Mouse (Mus musculus): ENCODE results near the gene Elmo1. TPM values are rescaled to one million over a fixed set of nuclear protein-coding genes. Genes with fewer than 3 reads are reported as not detected.

Gene Elmo1
- polyA plus RNA-seq, 1 experiment, result 16.1 TPM

DNA sequence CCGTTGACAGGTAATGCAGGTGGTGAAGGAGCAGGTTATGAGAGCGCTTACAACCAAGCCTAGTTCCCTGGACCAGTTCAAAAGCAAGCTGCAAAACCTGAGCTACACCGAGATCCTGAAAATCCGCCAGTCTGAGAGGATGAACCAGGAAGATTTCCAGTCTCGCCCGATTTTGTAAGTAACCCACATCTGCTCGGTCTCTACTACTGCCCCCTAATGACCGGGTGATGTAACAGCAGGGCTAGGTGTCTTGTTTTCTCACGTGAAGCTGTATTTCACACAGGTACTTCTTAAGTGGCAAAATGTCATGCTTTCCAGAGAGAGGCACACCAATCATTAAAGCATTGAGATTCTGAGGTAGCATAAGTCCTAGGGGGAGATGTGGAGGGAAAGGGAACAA is 474.0 kb downstream of the Elmo1 start:
- Histone ChIP-seq H3K4me1 (ENCODE audit: control insufficient read depth, insufficient read depth, low read length) (no peaks in the 10 kb centered on the region), H3K27me3 (ENCODE audit: control insufficient read depth, insufficient read depth, low read length, poor library complexity, severe bottlenecking) (no peaks in the 10 kb centered on the region), H3K36me3 (ENCODE audit: control insufficient read depth, insufficient read depth, low read length, poor library complexity, severe bottlenecking) (no peaks in the 10 kb centered on the region), H3K9me3 (replicated peaks; ENCODE audit: control insufficient read depth, insufficient read depth, low read length, poor library complexity, severe bottlenecking) (no peaks in the 10 kb centered on the region), H3K9ac (ENCODE audit: low read depth, poor library complexity, severe bottlenecking) (no peak overlapping the region), H3K4me3 (ENCODE audit: low read depth, low read length) (no peak overlapping the region), H3K27ac (ENCODE audit: insufficient read depth, low read length) (no peak overlapping the region)
- TF ChIP-seq CTCF (IDR thresholded peaks at IDR 0.05; ENCODE audit: low read depth, low read length) (peak; percentile 44), POLR2A (IDR thresholded peaks at IDR 0.05; ENCODE audit: insufficient read depth, low read length) (no peak)

DNA sequence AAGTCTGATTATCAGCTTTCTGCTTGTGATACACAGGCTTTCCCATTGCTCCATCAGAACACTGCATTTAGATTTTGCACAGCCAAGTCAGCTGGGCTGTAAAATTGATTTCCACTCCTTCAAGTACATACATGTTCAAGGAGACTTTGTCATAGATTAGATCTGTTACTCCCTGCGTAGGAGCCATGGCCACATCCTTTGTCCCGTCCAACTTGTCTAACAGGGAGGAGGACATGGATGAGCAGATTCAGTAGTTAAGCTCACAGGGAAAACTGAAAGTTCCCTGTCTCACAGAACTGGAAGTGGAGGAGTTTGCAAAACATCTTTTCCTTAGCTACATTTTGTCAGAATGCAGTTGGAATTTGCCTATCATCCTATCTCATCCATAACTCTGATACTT is 484.8 kb downstream of the Elmo1 start:
- Histone ChIP-seq H3K36me3 (ENCODE audit: control insufficient read depth, insufficient read depth, low read length, poor library complexity, severe bottlenecking) (no peaks in the 10 kb centered on the region), H3K9ac (ENCODE audit: low read depth, poor library complexity, severe bottlenecking) (no peak overlapping the region), H3K9me3 (replicated peaks; ENCODE audit: control insufficient read depth, insufficient read depth, low read length, poor library complexity, severe bottlenecking) (peaks cover 6% of the 10 kb centered on the region; the same call in 1 of the 2 replicates), H3K27ac (ENCODE audit: insufficient read depth, low read length) (no peak overlapping the region), H3K4me3 (ENCODE audit: low read depth, low read length) (no peak overlapping the region), H3K27me3 (ENCODE audit: control insufficient read depth, insufficient read depth, low read length, poor library complexity, severe bottlenecking) (no peaks in the 10 kb centered on the region; the same call in 1 of the 2 replicates), H3K4me1 (ENCODE audit: control insufficient read depth, insufficient read depth, low read length) (no peaks in the 10 kb centered on the region)
- TF ChIP-seq CTCF (IDR thresholded peaks at IDR 0.05; ENCODE audit: low read depth, low read length), result no peak
- no peak for TF ChIP-seq POLR2A (IDR thresholded peaks at IDR 0.05; ENCODE audit: insufficient read depth, low read length)
- TF ChIP-seq EP300 (IDR thresholded peaks at IDR 0.05; ENCODE audit: insufficient read depth, low read depth, low read length), result no peak

DNA sequence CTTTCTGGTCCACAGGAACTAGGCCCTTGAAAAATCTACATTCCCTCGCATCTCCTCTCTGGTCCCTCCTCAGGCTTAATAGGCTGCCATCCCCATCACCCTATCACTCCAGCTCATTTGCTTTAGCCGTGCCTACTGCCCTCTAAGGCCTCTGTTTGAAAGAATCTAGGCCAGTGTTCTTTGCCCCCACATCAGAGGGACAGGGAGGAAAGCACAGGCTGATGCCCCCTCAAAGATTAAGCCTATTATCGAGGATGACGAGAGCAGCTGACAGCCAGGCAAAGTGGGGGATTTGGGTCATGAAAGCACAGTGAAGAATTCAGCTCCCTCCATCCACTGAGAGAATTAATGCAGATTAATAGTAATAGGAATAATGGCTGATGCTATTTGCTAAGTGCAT is 495.5 kb downstream of the Elmo1 start:
- H3K27ac ChIP-seq (ENCODE audit: insufficient read depth, low read length), result no peak overlapping the region
- no peak overlapping the region for H3K9ac ChIP-seq (ENCODE audit: low read depth, poor library complexity, severe bottlenecking)
- H3K4me1 ChIP-seq (ENCODE audit: control insufficient read depth, insufficient read depth, low read length), result no peaks in the 10 kb centered on the region
- no peaks in the 10 kb centered on the region for H3K9me3 ChIP-seq (replicated peaks; ENCODE audit: control insufficient read depth, insufficient read depth, low read length, poor library complexity, severe bottlenecking)
- TF ChIP-seq CTCF (IDR thresholded peaks at IDR 0.05; ENCODE audit: low read depth, low read length) (no peak), EP300 (IDR thresholded peaks at IDR 0.05; ENCODE audit: insufficient read depth, low read depth, low read length) (no peak), POLR2A (IDR thresholded peaks at IDR 0.05; ENCODE audit: insufficient read depth, low read length) (no peak)
- H3K4me3 ChIP-seq (ENCODE audit: low read depth, low read length), result no peak overlapping the region
- H3K36me3 ChIP-seq (ENCODE audit: control insufficient read depth, insufficient read depth, low read length, poor library complexity, severe bottlenecking), result no peaks in the 10 kb centered on the region
- H3K27me3 ChIP-seq (ENCODE audit: control insufficient read depth, insufficient read depth, low read length, poor library complexity, severe bottlenecking), result no peaks in the 10 kb centered on the region

DNA sequence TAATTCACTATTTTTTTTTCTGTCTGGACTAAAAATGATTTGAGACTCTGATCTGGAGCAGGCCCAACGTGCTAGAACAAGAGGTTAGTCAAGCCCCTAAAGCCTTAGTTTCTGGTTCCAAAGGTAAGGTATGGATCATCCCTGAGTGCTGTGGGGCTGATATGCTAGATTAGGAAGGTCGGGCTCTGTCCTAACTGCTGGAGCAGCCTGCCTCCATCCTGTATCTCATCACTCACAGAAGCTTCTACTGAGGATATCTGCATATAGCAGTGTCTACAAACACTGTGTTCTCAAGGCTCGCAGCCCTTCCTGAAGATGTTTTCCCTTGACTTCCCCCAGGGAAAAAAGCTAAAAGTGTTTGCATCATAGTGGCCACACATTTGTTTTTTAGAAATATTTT is 496.1 kb downstream of the Elmo1 start:
- no peak overlapping the region for H3K4me3 ChIP-seq (ENCODE audit: low read depth, low read length)
- H3K9me3 ChIP-seq (replicated peaks; ENCODE audit: control insufficient read depth, insufficient read depth, low read length, poor library complexity, severe bottlenecking), result no peaks in the 10 kb centered on the region
- no peaks in the 10 kb centered on the region for H3K27me3 ChIP-seq (ENCODE audit: control insufficient read depth, insufficient read depth, low read length, poor library complexity, severe bottlenecking)
- no peak overlapping the region for H3K9ac ChIP-seq (ENCODE audit: low read depth, poor library complexity, severe bottlenecking)
- no peak overlapping the region for H3K27ac ChIP-seq (ENCODE audit: insufficient read depth, low read length)
- H3K4me1 ChIP-seq (ENCODE audit: control insufficient read depth, insufficient read depth, low read length), result no peaks in the 10 kb centered on the region
- no peaks in the 10 kb centered on the region for H3K36me3 ChIP-seq (ENCODE audit: control insufficient read depth, insufficient read depth, low read length, poor library complexity, severe bottlenecking)
- TF ChIP-seq EP300 (IDR thresholded peaks at IDR 0.05; ENCODE audit: insufficient read depth, low read depth, low read length) (no peak), CTCF (IDR thresholded peaks at IDR 0.05; ENCODE audit: low read depth, low read length) (no peak)

DNA sequence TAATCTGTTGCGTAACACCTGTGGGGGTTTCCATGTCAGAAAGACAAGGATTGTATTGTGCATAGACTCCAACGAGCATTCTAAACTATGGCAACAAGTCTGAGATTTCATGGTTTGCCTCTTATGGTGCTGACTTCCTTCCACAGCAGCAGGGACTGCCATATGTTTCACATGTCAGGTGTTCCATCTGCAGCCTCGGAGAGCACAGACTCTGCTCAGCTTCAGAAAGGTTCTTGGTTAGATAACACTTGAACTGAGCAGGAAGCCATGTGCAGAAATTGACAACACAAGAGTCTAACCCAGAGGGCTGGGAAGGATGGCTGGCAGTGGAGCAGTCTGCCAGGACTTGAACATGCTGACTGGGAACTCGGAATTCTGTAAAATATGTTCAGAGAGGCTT is 500.6 kb downstream of the Elmo1 start:
- TF ChIP-seq POLR2A (IDR thresholded peaks at IDR 0.05; ENCODE audit: insufficient read depth, low read length) (no peak), EP300 (IDR thresholded peaks at IDR 0.05; ENCODE audit: insufficient read depth, low read depth, low read length) (no peak)
- Histone ChIP-seq H3K27ac (ENCODE audit: insufficient read depth, low read length) (no peak overlapping the region), H3K9me3 (replicated peaks; ENCODE audit: control insufficient read depth, insufficient read depth, low read length, poor library complexity, severe bottlenecking) (no peaks in the 10 kb centered on the region), H3K4me3 (ENCODE audit: low read depth, low read length) (no peak overlapping the region), H3K9ac (ENCODE audit: low read depth, poor library complexity, severe bottlenecking) (no peak overlapping the region), H3K4me1 (ENCODE audit: control insufficient read depth, insufficient read depth, low read length) (no peaks in the 10 kb centered on the region), H3K36me3 (ENCODE audit: control insufficient read depth, insufficient read depth, low read length, poor library complexity, severe bottlenecking) (no peaks in the 10 kb centered on the region), H3K27me3 (ENCODE audit: control insufficient read depth, insufficient read depth, low read length, poor library complexity, severe bottlenecking) (no peaks in the 10 kb centered on the region)

DNA sequence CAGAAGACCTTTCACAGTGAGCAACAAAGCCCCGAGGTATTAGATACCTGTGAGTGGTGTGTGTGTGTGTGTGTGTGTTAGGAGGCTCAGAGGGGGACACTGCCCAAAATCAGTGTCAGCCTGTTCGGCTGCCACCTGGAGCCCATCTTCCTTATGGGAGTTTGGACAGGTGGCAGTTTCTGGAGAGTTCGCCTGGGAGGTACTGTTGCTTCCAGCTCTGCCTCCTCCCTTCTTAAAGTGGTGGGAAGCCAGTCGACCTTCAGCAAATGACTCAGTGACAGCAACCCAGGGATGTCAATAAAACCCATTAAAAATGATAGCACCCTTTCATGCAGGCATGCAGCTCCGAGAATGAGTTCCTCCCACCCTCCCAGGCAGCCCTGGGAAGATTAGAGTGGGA is 506.9 kb downstream of the Elmo1 start:
- Histone ChIP-seq H3K4me3 (ENCODE audit: low read depth, low read length) (no peak overlapping the region), H3K9ac (ENCODE audit: low read depth, poor library complexity, severe bottlenecking) (no peak overlapping the region), H3K9me3 (replicated peaks; ENCODE audit: control insufficient read depth, insufficient read depth, low read length, poor library complexity, severe bottlenecking) (no peaks in the 10 kb centered on the region), H3K27ac (ENCODE audit: insufficient read depth, low read length) (no peak overlapping the region), H3K27me3 (ENCODE audit: control insufficient read depth, insufficient read depth, low read length, poor library complexity, severe bottlenecking) (no peaks in the 10 kb centered on the region), H3K36me3 (ENCODE audit: control insufficient read depth, insufficient read depth, low read length, poor library complexity, severe bottlenecking) (no peaks in the 10 kb centered on the region), H3K4me1 (ENCODE audit: control insufficient read depth, insufficient read depth, low read length) (peaks cover 5% of the 10 kb centered on the region)
- TF ChIP-seq EP300 (IDR thresholded peaks at IDR 0.05; ENCODE audit: insufficient read depth, low read depth, low read length), result no peak
- no peak for TF ChIP-seq POLR2A (IDR thresholded peaks at IDR 0.05; ENCODE audit: insufficient read depth, low read length)
- no peak for TF ChIP-seq CTCF (IDR thresholded peaks at IDR 0.05; ENCODE audit: low read depth, low read length)

All from ES-Bruce4 (cell line).